Mouse (Mus musculus): ENCODE data around the gene Negr1. TPM values are rescaled to one million over a fixed set of nuclear protein-coding genes. Genes with fewer than 3 reads are reported as not detected.

Gene Negr1
- total and polyA plus RNA-seq, 3 experiments: not detected

DNA sequence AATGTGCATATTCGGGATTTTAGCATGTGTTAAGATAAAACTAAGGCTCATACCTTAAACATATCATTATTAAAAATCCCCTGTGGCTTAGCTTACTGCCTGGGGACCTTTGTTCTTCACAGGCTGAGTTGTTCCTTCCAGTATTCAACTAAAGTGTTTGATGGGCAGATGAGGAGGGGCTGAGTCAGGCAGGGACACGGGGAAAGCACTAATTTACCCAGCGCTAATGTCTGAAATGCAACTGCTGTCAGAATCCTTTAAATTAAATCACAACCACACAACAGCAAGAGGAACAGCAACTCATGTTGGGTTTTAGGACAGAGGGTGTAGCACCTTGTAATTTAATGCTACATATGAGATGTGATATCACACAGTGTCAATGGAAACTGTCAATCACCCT lies 71.3 kb downstream of the Negr1 start:
- no peak overlapping the region for H3K4me2 ChIP-seq (ENCODE audit: insufficient read depth, low read depth, poor library complexity, severe bottlenecking)
- no peak overlapping the region for H3K9ac ChIP-seq (ENCODE audit: insufficient read depth, low read depth)
- no peak overlapping the region for H3K4me3 ChIP-seq (replicated peaks in 1 of 3; ENCODE audit: low read depth in 2 of 3, low read length in 2 of 3, poor library complexity in 1 of 3)
- in situ Hi-C loops (cut with MboI; ENCODE audit: low pct_ligation_motif_present, low pct_unique_long_range_greater_than_20kb, low sequenced_read_pairs) (no loop called here), dilution Hi-C loops (cut with MboI; ENCODE audit: extremely low pct_ligation_motif_present, extremely low pct_unique_long_range_greater_than_20kb, low sequenced_read_pairs) (no loop called here)
- TF ChIP-seq USF1 (IDR thresholded peaks at IDR 0.05; ENCODE audit: low read depth, low read length) (no peak), USF2 (conservative IDR thresholded peaks at IDR 0.05; ENCODE audit: low read depth, low read length) (no peak), IRF4 (IDR thresholded peaks at IDR 0.05; ENCODE audit: low read depth, low read length) (no peak), CTCF (conservative IDR thresholded peaks at IDR 0.05 in 1 of 2, IDR thresholded peaks at IDR 0.05 in 1 of 2; ENCODE audit: low read depth in 2 of 2, low read length in 2 of 2) (no peak), ELF1 (IDR thresholded peaks at IDR 0.05; ENCODE audit: low read depth, low read length) (no peak), JUN (IDR thresholded peaks at IDR 0.05; ENCODE audit: insufficient read depth, low read depth, low read length) (no peak)
- no peak for DNase-seq (ENCODE audit: extremely low read depth)
- no peaks in the 10 kb centered on the region for H3K79me2 ChIP-seq (replicated peaks; ENCODE audit: control insufficient read depth, extremely low read depth, insufficient read depth, poor library complexity, severe bottlenecking)
- H3K9me3 ChIP-seq (replicated peaks; ENCODE audit: low read length): peaks cover 23% of the 10 kb centered on the region
- H3K27ac ChIP-seq (ENCODE audit: insufficient read depth, low read depth): no peak overlapping the region
- H3K4me1 ChIP-seq (ENCODE audit: control insufficient read depth in 1 of 2, insufficient read depth in 2 of 2): no peaks in the 10 kb centered on the region
- no peaks in the 10 kb centered on the region for H3K36me3 ChIP-seq (replicated peaks in 1 of 2; ENCODE audit: control insufficient read depth in 1 of 2, insufficient read depth in 1 of 2, low read length in 1 of 2)
- H3K27me3 ChIP-seq (replicated peaks): no peaks in the 10 kb centered on the region

DNA sequence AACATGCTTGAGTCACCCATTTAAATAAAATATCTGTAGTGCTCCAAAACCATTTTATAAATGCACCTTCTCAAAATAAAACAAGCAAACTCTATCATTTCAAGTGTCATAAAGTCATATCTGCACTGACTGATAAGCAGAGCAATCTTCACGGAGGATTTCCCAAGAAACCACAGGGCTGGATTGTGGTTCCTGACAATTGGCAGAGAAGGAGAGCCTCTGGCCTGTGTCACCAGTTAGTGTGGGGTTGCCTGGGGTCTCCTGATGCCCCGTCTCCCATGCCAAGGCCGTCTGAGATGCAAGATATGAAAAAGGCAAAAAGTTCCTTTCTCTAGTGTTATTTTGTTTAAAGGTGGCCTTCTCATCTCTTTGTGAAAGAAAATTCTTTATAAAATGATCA lies 77.8 kb downstream of the Negr1 start:
- Histone ChIP-seq H3K4me3 (replicated peaks in 1 of 3; ENCODE audit: low read depth in 2 of 3, low read length in 2 of 3, poor library complexity in 1 of 3) (no peak overlapping the region), H3K9ac (ENCODE audit: insufficient read depth, low read depth) (no peak overlapping the region), H3K4me1 (ENCODE audit: control insufficient read depth in 1 of 2, insufficient read depth in 2 of 2) (no peaks in the 10 kb centered on the region), H3K27ac (ENCODE audit: insufficient read depth, low read depth) (no peak overlapping the region), H3K9me3 (replicated peaks; ENCODE audit: low read length) (peaks cover 25% of the 10 kb centered on the region), H3K36me3 (replicated peaks in 1 of 2; ENCODE audit: control insufficient read depth in 1 of 2, insufficient read depth in 1 of 2, low read length in 1 of 2) (no peaks in the 10 kb centered on the region), H3K4me2 (ENCODE audit: insufficient read depth, low read depth, poor library complexity, severe bottlenecking) (no peak overlapping the region), H3K79me2 (replicated peaks; ENCODE audit: control insufficient read depth, extremely low read depth, insufficient read depth, poor library complexity, severe bottlenecking) (no peaks in the 10 kb centered on the region), H3K27me3 (replicated peaks) (no peaks in the 10 kb centered on the region)
- dilution Hi-C loops (cut with MboI; ENCODE audit: extremely low pct_ligation_motif_present, extremely low pct_unique_long_range_greater_than_20kb, low sequenced_read_pairs): no loop called here
- no peak for TF ChIP-seq RCOR1 (conservative IDR thresholded peaks at IDR 0.05; ENCODE audit: low read depth, low read length)
- TF ChIP-seq HCFC1 (IDR thresholded peaks at IDR 0.05; ENCODE audit: low read depth, low read length): no peak
- TF ChIP-seq MYC (IDR thresholded peaks at IDR 0.05; ENCODE audit: low read depth, low read length): no peak
- no peak for TF ChIP-seq TCF12 (IDR thresholded peaks at IDR 0.05; ENCODE audit: low read depth, low read length)
- TF ChIP-seq POLR2AphosphoS2 (IDR thresholded peaks at IDR 0.05; ENCODE audit: low read depth, low read length): no peak
- no peak for TF ChIP-seq E2F4 (IDR thresholded peaks at IDR 0.05; ENCODE audit: insufficient replicate concordance, low read depth, low read length)
- no peak for TF ChIP-seq JUN (IDR thresholded peaks at IDR 0.05; ENCODE audit: insufficient read depth, low read depth, low read length)
- TF ChIP-seq ELF1 (IDR thresholded peaks at IDR 0.05; ENCODE audit: low read depth, low read length): no peak
- no peak for TF ChIP-seq NRF1 (IDR thresholded peaks at IDR 0.05; ENCODE audit: low read depth, low read length)
- TF ChIP-seq KAT2A (IDR thresholded peaks at IDR 0.05; ENCODE audit: insufficient replicate concordance, low read length): no peak
- TF ChIP-seq USF1 (IDR thresholded peaks at IDR 0.05; ENCODE audit: low read depth, low read length): no peak
- no peak for TF ChIP-seq MXI1 (IDR thresholded peaks at IDR 0.05; ENCODE audit: low read depth, low read length)
- TF ChIP-seq EP300 (IDR thresholded peaks at IDR 0.05; ENCODE audit: low read length): no peak
- no peak for DNase-seq (ENCODE audit: extremely low read depth)
- in situ Hi-C loops (cut with MboI; ENCODE audit: low pct_ligation_motif_present, low pct_unique_long_range_greater_than_20kb, low sequenced_read_pairs): no loop called here
